Comparison of ENCODE assay signal across 11 mouse cellular contexts in genomic region chr11:117154088-117154815, GRCm38 (mm10). TPM values are rescaled to one million over a fixed set of nuclear protein-coding genes. Genes with fewer than 3 reads are reported as not detected.
DNase-seq lines count a peak whose midpoint lies in the region; ATAC-seq and TF ChIP-seq lines count a peak whose summit lies in the region.
"Had no signal": no experiment of that assay in that cellular context is flagged by ENCODE, and none has a peak within 500 bp of the region (broad histone marks: within the 10 kb centered on the region; RNA-seq: fewer than 3 reads in every experiment).

No protein-coding gene starts in this region.

- no peak overlapping the region for H3K4me3 ChIP-seq in liver, postnatal 0 days (ENCODE audit: low read depth, low read length)
- no peak overlapping the region for H3K4me3 ChIP-seq in embryonic facial prominence, embryonic 13.5 days
- no peak overlapping the region for H3K4me3 ChIP-seq in midbrain, embryonic 14.5 days (replicated peaks; ENCODE audit: low read depth, low read length)
- H3K4me3 ChIP-seq: forebrain, embryonic 12.5 days had no signal

- H3K27me3 ChIP-seq in liver, postnatal 0 days (ENCODE audit: insufficient read depth, low read length): no peaks in the 10 kb centered on the region
- H3K27me3 ChIP-seq in embryonic facial prominence, embryonic 13.5 days: peaks cover 22% of the 10 kb centered on the region
- H3K27me3 ChIP-seq in midbrain, embryonic 14.5 days (ENCODE audit: control insufficient read depth, insufficient read depth, low read length): no peaks in the 10 kb centered on the region
- H3K27me3 ChIP-seq: forebrain, embryonic 12.5 days had no signal

- no peak for TF ChIP-seq EP300 in liver, postnatal 0 days (IDR thresholded peaks at IDR 0.05; ENCODE audit: low read depth)

- 56% methylated on average over 7 of the region's 7 CpGs for WGBS in liver, postnatal 0 days (ENCODE audit: insufficient replicate concordance)
- WGBS in embryonic facial prominence, embryonic 13.5 days: 70% methylated on average over 7 of the region's 7 CpGs
- WGBS in midbrain, embryonic 14.5 days: 65% methylated on average over 7 of the region's 7 CpGs

- H3K36me3 ChIP-seq in liver, postnatal 0 days (replicated peaks; ENCODE audit: insufficient read depth, low read length): peaks cover 56% of the 10 kb centered on the region
- H3K36me3 ChIP-seq in embryonic facial prominence, embryonic 13.5 days: peaks cover 83% of the 10 kb centered on the region
- peaks cover 86% of the 10 kb centered on the region for H3K36me3 ChIP-seq in midbrain, embryonic 14.5 days (ENCODE audit: control insufficient read depth, insufficient read depth, low read length)

- H3K9ac ChIP-seq in liver, postnatal 0 days (replicated peaks): no peak overlapping the region
- H3K9ac ChIP-seq in embryonic facial prominence, embryonic 13.5 days: 0 out of 2 replicates have a peak overlapping the region, but pooled peaks have one; percentile 16
- H3K9ac ChIP-seq in midbrain, embryonic 14.5 days (replicated peaks; ENCODE audit: low read length): no peak overlapping the region
- H3K9ac ChIP-seq: forebrain, embryonic 12.5 days had no signal

- H3K9me3 ChIP-seq in liver, postnatal 0 days (ENCODE audit: low read length): no peaks in the 10 kb centered on the region
- H3K9me3 ChIP-seq in embryonic facial prominence, embryonic 13.5 days: no peaks in the 10 kb centered on the region
- H3K9me3 ChIP-seq in midbrain, embryonic 14.5 days (ENCODE audit: control insufficient read depth, low read length): no peaks in the 10 kb centered on the region
- H3K9me3 ChIP-seq: forebrain, embryonic 12.5 days had no signal

- peak; percentile 23 for TF ChIP-seq CTCF in liver, postnatal 0 days (IDR thresholded peaks at IDR 0.05; ENCODE audit: low read depth)

- ATAC-seq in liver, postnatal 0 days: peak; percentile 15; the same call in 1 of the 2 replicates
- ATAC-seq in embryonic facial prominence, embryonic 13.5 days (ENCODE audit: insufficient number of reproducible peaks, insufficient read depth, low FRiP score, low TSS enrichment, low read depth): no peak
- no peak for ATAC-seq in midbrain, embryonic 14.5 days (ENCODE audit: low FRiP score, low TSS enrichment)

- no peak overlapping the region for H3K27ac ChIP-seq in liver, postnatal 0 days (ENCODE audit: low read depth)
- H3K27ac ChIP-seq in embryonic facial prominence, embryonic 13.5 days: no peak overlapping the region
- no peak overlapping the region for H3K27ac ChIP-seq in midbrain, embryonic 14.5 days (replicated peaks; ENCODE audit: low read depth, low read length)

- no peak overlapping the region for H3K4me2 ChIP-seq in liver, postnatal 0 days (ENCODE audit: low read depth, low read length)
- H3K4me2 ChIP-seq in embryonic facial prominence, embryonic 13.5 days: no peak overlapping the region
- H3K4me2 ChIP-seq in midbrain, embryonic 14.5 days (ENCODE audit: low read length): no peak overlapping the region
- H3K4me2 ChIP-seq: forebrain, embryonic 12.5 days had no signal

- DNase-seq in liver, postnatal 0 days: no peak
- DNase-seq in liver: no peak
- peak; percentile 64 for DNase-seq in adrenal gland, adult 8-10 months
- peak; percentile 36 to 55 for DNase-seq in kidney, postnatal 4 days
- DNase-seq in T-cell, adult 2 months (ENCODE audit: low spot score): no peak
- DNase-seq in thymus, postnatal 25 days: no peak
- DNase-seq in midbrain, embryonic 14.5 days: no peak
- DNase-seq: cerebellum, adult 9-10 months; right cerebral cortex, postnatal 25 days had no signal

- no peaks in the 10 kb centered on the region for H3K4me1 ChIP-seq in liver, postnatal 0 days (ENCODE audit: insufficient read depth)
- H3K4me1 ChIP-seq in embryonic facial prominence, embryonic 13.5 days: peaks cover 26% of the 10 kb centered on the region
- no peaks in the 10 kb centered on the region for H3K4me1 ChIP-seq in midbrain, embryonic 14.5 days (ENCODE audit: control insufficient read depth, insufficient read depth, low read length)

RNA-seq across cellular contexts. Expression of gene Sec14l1, which starts 39.3 kb away (rescaled TPM):
- polyA plus RNA-seq in liver, postnatal 0 days (2015; fragmentation: Nextera tagmentation; extraction: Ambion mirVana): 8.2 and 9.2 TPM in 2 replicates
- 100 to 1,000 TPM; 138 to 170 (median 166) TPM for total RNA-seq in adrenal gland, adult 8-10 months (2022)
- 44.3 and 47.3 TPM in 2 replicates for polyA plus RNA-seq in embryonic facial prominence, embryonic 13.5 days (2015; fragmentation: Nextera tagmentation; extraction: Ambion mirVana)
- polyA plus RNA-seq in midbrain, embryonic 14.5 days (2014; fragmentation: Nextera tagmentation; extraction: Ambion mirVana): 48.7 and 58.1 TPM in 2 replicates

RNA-seq across cellular contexts. Expression of gene Sept9, which starts 45.2 kb away (rescaled TPM):
- polyA plus RNA-seq in liver, postnatal 0 days (2015; fragmentation: Nextera tagmentation; extraction: Ambion mirVana): 30.8 and 34.5 TPM in 2 replicates
- total RNA-seq in adrenal gland, adult 8-10 months (2022): 100 to 1,000 TPM; 114 to 136 (median 132) TPM
- polyA plus RNA-seq in embryonic facial prominence, embryonic 13.5 days (2015; fragmentation: Nextera tagmentation; extraction: Ambion mirVana): 186 and 202 TPM in 2 replicates
- 91.8 and 97.4 TPM in 2 replicates for polyA plus RNA-seq in midbrain, embryonic 14.5 days (2014; fragmentation: Nextera tagmentation; extraction: Ambion mirVana)

Comparison
In these comparisons a context has a peak if more than half of its experiments do, and no peak if none do; other contexts are left out.
1. DNase-seq: peak in adrenal gland, adult 8-10 months (single experiment) and kidney, postnatal 4 days (2 of 2); none in liver, postnatal 0 days (single experiment), liver (single experiment), T-cell, adult 2 months (single experiment), thymus, postnatal 25 days (single experiment) and midbrain, embryonic 14.5 days (single experiment).